Mouse (Mus musculus) C2C12 (cell line): ENCODE measurements around the gene Crocc.

ENCODE experiments used
- CTCF ChIP-seq: IDR thresholded peaks from one replicate; pipeline ENCODE4 v1.5.1; 2011; ENCODE audit not compliant: control insufficient read depth, insufficient read depth, insufficient read length
- MAX ChIP-seq: IDR thresholded peaks from one replicate; pipeline ENCODE4 v1.6.1; 2011; ENCODE audit warnings: mild to moderate bottlenecking, control low read depth
- USF1 ChIP-seq: IDR thresholded peaks from one replicate; pipeline ENCODE4 v1.6.1; 2011; ENCODE audit warnings: low read depth, mild to moderate bottlenecking, control low read depth, moderate library complexity

- no peak for TF ChIP-seq CTCF
- TF ChIP-seq MAX = no peak
- no peak for TF ChIP-seq USF1
Measured at GRCm38 (mm10) chr4:141048810-141049475, 11.4 kb downstream of the Crocc start.
